Mouse (Mus musculus) left cerebral cortex, postnatal 36 days (tissue): ENCODE results near the gene Tmem203. TPM values are rescaled to one million over a fixed set of nuclear protein-coding genes. Genes with fewer than 3 reads are reported as not detected.

Source experiments
- DNase-seq, 2 experiments: peaks; one replicate each; pipeline ENCODE4 v3.0.0; 2021 to 2022; ENCODE audit warnings: low spot score in 2 of 2, mixed read lengths in 1 of 2
- intact Hi-C: fragments of 180-260 bp; cut with DNase I; formaldehyde crosslinking; loops from one replicate; pipeline ENCODE4 v1.15.1; 2025
- total RNA-seq, 2 experiments: library from RNA; stranded (reverse); gene quantifications; 2 replicates each; pipeline ENCODE4 v1.2.3; 2021

The Tmem203 gene
- total RNA-seq, 2 experiments from 2014 or later, result 32.8 to 44.3 TPM

- no peak for DNase-seq
- intact Hi-C loops, result no loop called here
Observed at GRCm38 (mm10) chr2:25258887-25259286, 3.6 kb downstream of the Tmem203 start.

- intact Hi-C loops, result loop anchor here (2.0 kb wide), 1 partner anchor 37 kb away; the partner anchor contains the start of gene Tubb4b
- no peak for DNase-seq
Observed at GRCm38 (mm10) chr2:25261870-25262269, 6.6 kb downstream of the Tmem203 start.

GRCm38 (mm10) chr2:25262291-25262767 is 7.1 kb downstream of the Tmem203 start, which contains the start of gene Tprn:
Tprn (plus strand) TSS chr2:25262618.
- peak; percentile 92 to 94 for DNase-seq
- intact Hi-C loops, result loop anchor here (2.0 kb wide), 1 partner anchor 38 kb away; the partner anchor contains the start of gene Tubb4b

- intact Hi-C loops, result loop anchor here (2.0 kb wide), 1 partner anchor 38 kb away; the partner anchor contains the start of gene Tubb4b
- DNase-seq, result no peak
Observed at GRCm38 (mm10) chr2:25262795-25263622, 7.8 kb downstream of the Tmem203 start.

- no peak for DNase-seq
- intact Hi-C loops, result loop anchor here (2.0 kb wide), 1 partner anchor 39 kb away; the partner anchor contains the start of gene Tubb4b
Observed at GRCm38 (mm10) chr2:25263623-25264285, 8.5 kb downstream of the Tmem203 start.

GRCm38 (mm10) chr2:25264286-25264660 is 9.0 kb downstream of the Tmem203 start:
- intact Hi-C loops, result no loop called here
- no peak for DNase-seq

- intact Hi-C loops, result no loop called here
- DNase-seq, result no peak
Observed at GRCm38 (mm10) chr2:25264851-25265250, 9.6 kb downstream of the Tmem203 start.

GRCm38 (mm10) chr2:25265897-25266656 is 10.8 kb downstream of the Tmem203 start:
- no peak for DNase-seq
- intact Hi-C loops, result no loop called here

- intact Hi-C loops, result no loop called here
- DNase-seq, result peak in 1 of 2 experiments; percentile 54
Observed at GRCm38 (mm10) chr2:25266720-25267119, 11.5 kb downstream of the Tmem203 start.

- no peak for DNase-seq
- intact Hi-C loops, result no loop called here
Observed at GRCm38 (mm10) chr2:25267241-25267640, 12.0 kb downstream of the Tmem203 start.

- no peak for DNase-seq
Observed at GRCm38 (mm10) chr2:25267746-25268309, 12.6 kb downstream of the Tmem203 start.

GRCm38 (mm10) chr2:25271827-25272511 is 16.7 kb downstream of the Tmem203 start, which contains the start of the genes Ssna1 and Anapc2:
Ssna1 (minus strand) TSS chr2:25272438.
Anapc2 (plus strand) TSS chr2:25272478.
- peak; percentile 97 to 98 for DNase-seq

More at GRCm38 (mm10) chr2:25267746-25268309, 12.6 kb downstream of the Tmem203 start:
- intact Hi-C loops, result no loop called here

GRCm38 (mm10) chr2:25272515-25272914 is 17.3 kb downstream of the Tmem203 start:
- intact Hi-C loops, result loop anchor here (5.0 kb wide), 1 partner anchor 60 kb away; the partner anchor contains the start of gene Man1b1

More at GRCm38 (mm10) chr2:25271827-25272511, 16.7 kb downstream of the Tmem203 start, which contains the start of the genes Ssna1 and Anapc2:
- intact Hi-C loops, result loop anchor here (5.0 kb wide), 1 partner anchor 60 kb away; the partner anchor contains the start of gene Man1b1

GRCm38 (mm10) chr2:25273010-25273409 is 17.8 kb downstream of the Tmem203 start:
- intact Hi-C loops, result loop anchor here (1.0 to 5.0 kb wide), 2 partner anchors 20 to 59 kb away; partner anchors contain the start of gene Man1b1
- DNase-seq, result no peak

More at GRCm38 (mm10) chr2:25272515-25272914, 17.3 kb downstream of the Tmem203 start:
- DNase-seq, result no peak

- DNase-seq, result peak in 1 of 2 experiments; percentile 74
- intact Hi-C loops, result loop anchor here (5.0 kb wide), 1 partner anchor 123 kb away; no protein-coding TSS in a partner anchor
Observed at GRCm38 (mm10) chr2:25278928-25279882, 24.0 kb downstream of the Tmem203 start.

- intact Hi-C loops, result no loop called here
- DNase-seq, result no peak
Observed at GRCm38 (mm10) chr2:25285551-25285950, 30.3 kb downstream of the Tmem203 start.

GRCm38 (mm10) chr2:25286314-25286713 is 31.1 kb downstream of the Tmem203 start:
- intact Hi-C loops, result no loop called here
- no peak for DNase-seq
